Mouse (Mus musculus): ENCODE data around the gene Paip2b.

DNA sequence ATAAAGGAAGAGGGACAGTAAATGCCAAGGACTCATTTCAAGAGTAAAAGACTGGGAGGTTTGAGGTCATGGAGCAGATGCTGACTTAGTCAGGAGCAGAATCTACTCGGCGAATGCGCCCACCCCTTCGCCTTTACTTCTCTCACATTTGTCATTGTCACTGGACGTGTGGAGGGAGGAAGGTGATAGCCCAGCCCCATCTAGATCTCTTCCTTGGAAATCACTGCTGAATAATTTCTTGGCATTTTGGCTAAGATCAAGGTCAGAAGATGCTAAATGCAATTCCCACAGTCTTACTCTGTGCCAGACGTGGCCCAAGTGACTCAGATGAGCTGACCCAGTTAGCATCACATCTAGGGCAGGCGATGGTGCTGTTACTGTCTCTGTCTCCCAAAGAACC, 53.2 kb downstream of the Paip2b start:
- TF ChIP-seq CTCF (IDR thresholded peaks at IDR 0.05) (no peak), POLR2A (IDR thresholded peaks at IDR 0.05; ENCODE audit: insufficient read depth, low read depth, low read length) (no peak)
